In genomic region chr4:147335691-147336367, GRCm38 (mm10) we compare ENCODE assay signal across 15 mouse cellular contexts. TPM values are rescaled to one million over a fixed set of nuclear protein-coding genes. Genes with fewer than 3 reads are reported as not detected.
DNase-seq lines count a peak whose midpoint lies in the region; ATAC-seq and TF ChIP-seq lines count a peak whose summit lies in the region.
"Not testable (repeated sequence)": the region's sequence is repeated elsewhere in the genome, so short reads cannot be mapped to it uniquely, and the experiment has no call there.
"Had no signal": no experiment of that assay in that cellular context is flagged by ENCODE, and none has a peak within 500 bp of the region (broad histone marks: within the 10 kb centered on the region; RNA-seq: fewer than 3 reads in every experiment).

No protein-coding gene starts in this region.

- H3K9me3 ChIP-seq in forebrain, embryonic 13.5 days (replicated peaks) = peaks cover 58% of the 10 kb centered on the region
- peaks cover 45% of the 10 kb centered on the region for H3K9me3 ChIP-seq in heart, embryonic 16.5 days (replicated peaks; ENCODE audit: control insufficient read depth, low read length)
- H3K9me3 ChIP-seq in intestine, postnatal 0 days (ENCODE audit: control insufficient read depth) = peaks cover 55% of the 10 kb centered on the region
- H3K9me3 ChIP-seq in liver, embryonic 11.5 days (ENCODE audit: control insufficient read depth, low read length) = peaks cover 42% of the 10 kb centered on the region

- H3K27me3 ChIP-seq in forebrain, embryonic 13.5 days; heart, embryonic 16.5 days (ENCODE audit: control insufficient read depth, insufficient read depth, low read length); intestine, postnatal 0 days (replicated peaks; ENCODE audit: control insufficient read depth, insufficient read depth, low read length); liver, embryonic 11.5 days (replicated peaks; ENCODE audit: control insufficient read depth, insufficient read depth, low read length): not testable (repeated sequence)

- WGBS in forebrain, embryonic 13.5 days = 15% methylated on average over 1 of the region's 1 CpGs
- WGBS in heart, embryonic 16.5 days = 29% methylated on average over 1 of the region's 1 CpGs
- WGBS in intestine, postnatal 0 days = 61% methylated on average over 1 of the region's 1 CpGs
- 26% methylated on average over 1 of the region's 1 CpGs for WGBS in liver, embryonic 11.5 days

- not testable (repeated sequence) for H3K4me3 ChIP-seq in forebrain, embryonic 13.5 days; heart, embryonic 16.5 days (ENCODE audit: low read length); intestine, postnatal 0 days (ENCODE audit: low read depth, low read length); liver, embryonic 11.5 days (ENCODE audit: low read depth, low read length)

- H3K4me2 ChIP-seq in forebrain, embryonic 13.5 days; heart, embryonic 16.5 days (ENCODE audit: low read depth, low read length); intestine, postnatal 0 days (replicated peaks; ENCODE audit: low read depth); liver, embryonic 11.5 days: not testable (repeated sequence)

- not testable (repeated sequence) for H3K9ac ChIP-seq in forebrain, embryonic 13.5 days; heart, embryonic 16.5 days (ENCODE audit: low read length); intestine, postnatal 0 days (ENCODE audit: low read depth, low read length); liver, embryonic 11.5 days (ENCODE audit: low read depth, low read length)

- ATAC-seq in common myeloid progenitor, adult 5-6 weeks (replicated peaks; ENCODE audit: low read depth, poor library complexity, severe bottlenecking) = peak; percentile 39
- ATAC-seq in forebrain, embryonic 13.5 days = peak; percentile 33; the same call in 1 of the 2 replicates
- peak; percentile 42; the same call in 1 of the 2 replicates for ATAC-seq in heart, embryonic 16.5 days (replicated peaks; ENCODE audit: extremely low read depth, insufficient read depth, low FRiP score)
- ATAC-seq in intestine, postnatal 0 days = peak; percentile 46
- peak; percentile 46 for ATAC-seq in liver, embryonic 11.5 days (replicated peaks; ENCODE audit: low FRiP score)
- peak; percentile 61; the same call in 1 of the 2 replicates for ATAC-seq in megakaryocyte-erythroid progenitor cell, adult 5-6 weeks (replicated peaks; ENCODE audit: low FRiP score, low TSS enrichment, poor library complexity, severe bottlenecking)
- ATAC-seq in neutrophil, adult 5-6 weeks (ENCODE audit: extremely low read depth, insufficient number of reproducible peaks, low FRiP score, poor library complexity, severe bottlenecking) = peak; percentile 30; the same call in 1 of the 2 replicates

- H3K27ac ChIP-seq in forebrain, embryonic 13.5 days; heart, embryonic 16.5 days (ENCODE audit: low read length); intestine, postnatal 0 days (ENCODE audit: low read depth, low read length); liver, embryonic 11.5 days (ENCODE audit: low read depth, low read length): not testable (repeated sequence)

- DNase-seq in liver, embryonic 11.5 days (ENCODE audit: low spot score) = peak; percentile 32

- not testable (repeated sequence) for H3K4me1 ChIP-seq in forebrain, embryonic 13.5 days; heart, embryonic 16.5 days (ENCODE audit: control insufficient read depth, insufficient read depth, low read length); intestine, postnatal 0 days (replicated peaks; ENCODE audit: control insufficient read depth, insufficient read depth, low read length); liver, embryonic 11.5 days (replicated peaks; ENCODE audit: control insufficient read depth, insufficient read depth, low read length)

- not testable (repeated sequence) for TF ChIP-seq CTCF in intestine, postnatal 0 days (IDR thresholded peaks at IDR 0.05; ENCODE audit: low read depth)

- H3K36me3 ChIP-seq in forebrain, embryonic 13.5 days (ENCODE audit: poor library complexity, severe bottlenecking); heart, embryonic 16.5 days (ENCODE audit: control insufficient read depth, insufficient read depth); intestine, postnatal 0 days (ENCODE audit: control insufficient read depth, insufficient read depth); liver, embryonic 11.5 days (ENCODE audit: control insufficient read depth, insufficient read depth, low read length): not testable (repeated sequence)

RNA-seq across cellular contexts. Expression of gene Zfp978, which starts 25.3 kb away (rescaled TPM):
- 0.18 and 0.39 TPM in 2 replicates for total RNA-seq in common myeloid progenitor, adult 5-6 weeks (2017)
- polyA plus RNA-seq in forebrain, embryonic 13.5 days (2015; fragmentation: Nextera tagmentation; extraction: Ambion mirVana) = not detected in 2 replicates
- polyA plus RNA-seq in heart, embryonic 16.5 days (2015; fragmentation: Nextera tagmentation; extraction: Ambion mirVana) = not detected in 2 replicates
- polyA plus RNA-seq in intestine, postnatal 0 days (2015; fragmentation: Nextera tagmentation; extraction: Ambion mirVana) = not detected in 2 replicates
- 0.37 and 0.55 TPM in 2 replicates for polyA plus RNA-seq in liver, embryonic 11.5 days (2014; fragmentation: Nextera tagmentation; extraction: Ambion mirVana)
- not detected in 2 replicates for total RNA-seq in megakaryocyte-erythroid progenitor cell, adult 5-6 weeks (2014; fragmentation: Nextera tagmentation)
- not detected in 2 replicates for total RNA-seq in megakaryocyte-erythroid progenitor cell, adult 5-6 weeks (2017)
- total RNA-seq in neutrophil, adult 5-6 weeks (2017) = not detected in 2 replicates
- total RNA-seq: adrenal gland, postnatal 25 days; gastrocnemius, adult 8-10 months; layer of hippocampus, postnatal 14 days; left cerebral cortex, postnatal 4 days had no signal
- polyA plus RNA-seq: forebrain, embryonic 14.5 days; neural tube, embryonic 15.5 days had no signal

RNA-seq across cellular contexts. Expression of gene Zfp988, which starts 30.4 kb away (rescaled TPM):
- total RNA-seq in common myeloid progenitor, adult 5-6 weeks (2017) = not detected in 2 replicates
- not detected in 2 replicates for polyA plus RNA-seq in forebrain, embryonic 13.5 days (2015; fragmentation: Nextera tagmentation; extraction: Ambion mirVana)
- 0.17 TPM in 1 of 2 replicates, not detected in the other for polyA plus RNA-seq in heart, embryonic 16.5 days (2015; fragmentation: Nextera tagmentation; extraction: Ambion mirVana)
- 0.17 and 0.18 TPM in 2 replicates for polyA plus RNA-seq in intestine, postnatal 0 days (2015; fragmentation: Nextera tagmentation; extraction: Ambion mirVana)
- polyA plus RNA-seq in liver, embryonic 11.5 days (2014; fragmentation: Nextera tagmentation; extraction: Ambion mirVana) = 0.34 and 0.39 TPM in 2 replicates
- total RNA-seq in megakaryocyte-erythroid progenitor cell, adult 5-6 weeks (2014; fragmentation: Nextera tagmentation) = 0.22 TPM in 1 of 2 replicates, not detected in the other
- 1.5 TPM in 1 of 2 replicates, not detected in the other for total RNA-seq in megakaryocyte-erythroid progenitor cell, adult 5-6 weeks (2017)
- total RNA-seq in neutrophil, adult 5-6 weeks (2017) = not detected in 2 replicates
- total RNA-seq: CH12.LX; heart, postnatal 36 days had no signal
- polyA plus RNA-seq: forebrain, embryonic 14.5 days had no signal
